Mouse (Mus musculus) heart, postnatal 0 days (tissue): ENCODE data around the gene Bmp10. TPM values are rescaled to one million over a fixed set of nuclear protein-coding genes. Genes with fewer than 3 reads are reported as not detected.
"Not testable (repeated sequence)": the region's sequence is repeated elsewhere in the genome, so short reads cannot be mapped to it uniquely, and the experiment has no call there.

Experiments used
- ATAC-seq: fragments of 200-750 bp; cut with Nextera tagmentation; 2 replicates; pipeline ENCODE4 v1.8.0; 2017; ENCODE audit warnings: low read depth, moderate number of reproducible peaks, moderate library complexity; ENCODE audit not compliant: insufficient read depth
- DNase-seq: peaks from one replicate; pipeline ENCODE4 v3.0.0-alpha.2; 2016; ENCODE audit warnings: low spot score
- H3K27ac ChIP-seq: fragments of 300-500 bp; sonication (generic); 2 replicates; pipeline ENCODE4 v1.5.1; 2014; ENCODE audit warnings: low read depth, mild to moderate bottlenecking
- H3K27me3 ChIP-seq: fragments of 300-500 bp; sonication (generic); 2 replicates; pipeline ENCODE4 v1.6.1; 2014; ENCODE audit warnings: low read length, mixed read lengths; ENCODE audit not compliant: control insufficient read depth, insufficient read depth
- H3K36me3 ChIP-seq: fragments of 300-500 bp; sonication (generic); replicated peaks from 2 replicates; pipeline ENCODE4 v1.6.1; 2014; ENCODE audit warnings: low read length, mixed read lengths; ENCODE audit not compliant: control insufficient read depth, insufficient read depth
- H3K4me1 ChIP-seq: fragments of 300-500 bp; sonication (generic); 2 replicates; pipeline ENCODE4 v1.6.1; 2014; ENCODE audit warnings: antibody characterized with exemption; ENCODE audit not compliant: control insufficient read depth, insufficient read depth
- H3K4me2 ChIP-seq: fragments of 300-500 bp; sonication (generic); 2 replicates; pipeline ENCODE4 v1.6.1; 2014; ENCODE audit warnings: low read depth, mild to moderate bottlenecking, low read length, moderate library complexity
- H3K4me3 ChIP-seq: fragments of 300-500 bp; sonication (generic); 2 replicates; pipeline ENCODE4 v1.5.1; 2014; ENCODE audit warnings: low read depth, low read length
- H3K9ac ChIP-seq: fragments of 300-500 bp; sonication (generic); replicated peaks from 2 replicates; pipeline ENCODE4 v1.6.1; 2014; ENCODE audit warnings: low read depth, low read length, mixed read lengths
- H3K9me3 ChIP-seq: fragments of 300-500 bp; sonication (generic); replicated peaks from 2 replicates; pipeline ENCODE4 v1.6.1; 2016; ENCODE audit warnings: low read length; ENCODE audit not compliant: control insufficient read depth
- CTCF ChIP-seq: IDR thresholded peaks from 2 replicates; pipeline ENCODE4 v1.5.1; 2016; ENCODE audit warnings: antibody characterized with exemption, control low read depth, low read depth
- EP300 ChIP-seq: IDR thresholded peaks from 2 replicates; pipeline ENCODE4 v1.6.1; 2016; ENCODE audit warnings: antibody characterized with exemption, low read depth
- WGBS: fragments of 180-500 bp; shearing (Covaris S2); extraction: QIAGEN DNeasy Blood & Tissue Kit; methylation state at CpG from one replicate; pipeline ENCODE4 v1.1.7; 2014; 5-methylcytosine and 5-hydroxymethylcytosine counted together
- polyA plus RNA-seq: library from polyadenylated mRNA; unstranded; fragments of >200 nt; fragmentation: Nextera tagmentation; extraction: Ambion mirVana; gene quantifications from 2 replicates; pipeline ENCODE4 v1.2.1, GENCODE M21; 2015
- total RNA-seq: library from RNA; depleted of rRNA; stranded (reverse); fragments of >200 nt; gene quantifications from 2 replicates; pipeline ENCODE4 v1.2.3, GENCODE M21; 2014; ENCODE audit warnings: low replicate concordance

Gene Bmp10
- total and polyA plus RNA-seq, 2 experiments from 2014 or later, result 6.0 to 30.0 TPM

DNA sequence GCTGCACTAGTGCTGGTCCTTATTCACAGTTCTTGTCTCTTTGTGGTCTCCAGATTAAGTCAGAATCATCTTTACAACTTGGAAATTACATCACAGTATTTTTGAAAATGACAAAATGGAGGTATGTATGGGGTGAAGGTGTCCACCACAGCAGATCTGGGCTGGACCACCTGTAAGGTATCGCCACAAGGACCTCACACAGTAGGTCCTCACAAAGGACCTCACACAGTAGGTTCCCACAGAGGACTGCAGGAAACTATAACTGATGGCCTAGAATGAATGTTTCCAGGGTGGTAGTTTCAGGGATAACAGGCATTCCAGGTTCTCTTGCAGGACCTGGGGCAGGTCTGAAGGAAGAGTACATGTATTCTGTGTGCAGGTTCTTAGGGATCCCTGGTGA, 38.6 kb downstream of the Bmp10 start:
- no peak for TF ChIP-seq EP300
- no peak for TF ChIP-seq CTCF
- no peak overlapping the region for H3K27ac ChIP-seq
- no peaks in the 10 kb centered on the region for H3K4me1 ChIP-seq
- DNase-seq (no peak), ATAC-seq (no peak)
- H3K9me3 ChIP-seq, result no peaks in the 10 kb centered on the region
- no peak overlapping the region for H3K4me3 ChIP-seq
- H3K4me2 ChIP-seq, result no peak overlapping the region
- H3K9ac ChIP-seq, result no peak overlapping the region
- WGBS, result 93% methylated on average over 1 of the region's 1 CpGs
- H3K27me3 ChIP-seq, result peaks cover 63% of the 10 kb centered on the region
- 0 out of 2 replicates have a peak, but pooled peaks cover 4% of the 10 kb centered on the region for H3K36me3 ChIP-seq

DNA sequence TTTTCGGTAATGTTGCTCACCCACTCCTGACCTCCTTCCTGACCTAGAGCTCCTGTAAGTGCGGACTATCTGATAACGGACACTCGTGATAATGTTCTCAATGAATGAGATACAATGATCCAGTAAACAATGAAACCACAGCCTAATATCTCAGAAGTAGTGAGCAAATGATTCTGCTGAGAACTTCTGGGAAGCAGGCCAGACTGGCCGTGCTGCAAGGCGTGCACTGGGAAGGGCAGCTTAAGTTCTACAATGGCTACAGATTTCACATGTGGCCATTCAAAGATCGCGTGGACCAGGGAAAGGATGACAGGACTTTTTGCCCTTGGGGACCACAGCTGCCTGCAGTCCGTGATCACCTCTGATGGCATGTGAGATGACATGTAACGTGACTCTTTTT, 39.6 kb downstream of the Bmp10 start:
- no peak for DNase-seq
- no peaks in the 10 kb centered on the region for H3K4me1 ChIP-seq
- no peak overlapping the region for H3K4me2 ChIP-seq
- no peak overlapping the region for H3K9ac ChIP-seq
- 30% methylated on average over 10 of the region's 10 CpGs for WGBS
- ATAC-seq, result no peak
- no peak overlapping the region for H3K4me3 ChIP-seq
- TF ChIP-seq CTCF (no peak), EP300 (no peak)
- H3K9me3 ChIP-seq, result no peaks in the 10 kb centered on the region
- H3K27me3 ChIP-seq, result peaks cover 61% of the 10 kb centered on the region
- H3K27ac ChIP-seq, result no peak overlapping the region
- 0 out of 2 replicates have a peak, but pooled peaks cover 4% of the 10 kb centered on the region for H3K36me3 ChIP-seq

DNA sequence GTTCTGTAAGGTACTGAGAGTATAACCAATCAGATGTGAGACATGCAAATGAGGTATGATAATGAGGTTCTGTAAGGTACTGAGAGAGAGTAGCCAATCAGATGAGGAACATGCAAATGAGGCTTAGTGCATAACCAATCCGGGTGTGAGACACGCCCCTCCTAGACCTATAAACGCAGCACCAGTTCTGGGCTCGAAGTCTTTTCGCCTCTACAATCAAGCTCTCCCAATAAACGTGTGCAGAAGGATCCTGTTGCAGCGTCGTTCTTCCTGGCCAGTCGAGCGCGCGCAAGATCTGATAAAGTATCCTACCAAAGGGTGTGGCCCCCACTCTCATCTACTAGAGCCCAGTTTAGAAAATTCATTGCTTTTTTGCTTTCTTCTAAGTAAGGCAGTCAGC, 41.3 kb downstream of the Bmp10 start:
- H3K9ac ChIP-seq, H3K9me3 ChIP-seq, DNase-seq, H3K4me3 ChIP-seq, ATAC-seq, H3K36me3 ChIP-seq, H3K4me2 ChIP-seq, H3K4me1 ChIP-seq, H3K27ac ChIP-seq: not testable (repeated sequence)
- WGBS, result 92% methylated on average over 12 of the region's 12 CpGs
- peaks cover 54% of the 10 kb centered on the region for H3K27me3 ChIP-seq

DNA sequence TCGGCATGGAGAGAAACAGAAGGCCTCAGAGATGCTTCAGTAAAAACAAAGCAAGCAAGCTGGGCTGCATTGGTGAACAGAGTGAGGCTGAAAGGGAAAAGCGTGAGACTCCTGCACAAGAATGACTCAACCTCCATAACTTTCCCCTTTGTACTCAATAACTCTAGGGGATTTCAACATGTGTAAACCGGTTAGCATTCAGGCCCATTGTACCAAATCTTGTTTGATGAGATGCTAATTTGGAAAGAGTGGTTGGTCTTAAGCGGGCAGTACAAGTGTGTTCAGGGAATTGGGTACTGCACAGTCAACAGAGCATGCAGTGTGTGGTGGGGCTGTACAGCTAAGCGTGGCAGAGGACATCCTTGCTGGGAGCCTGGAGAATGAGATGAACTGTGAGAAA, 46.4 kb downstream of the Bmp10 start:
- Histone ChIP-seq H3K27ac (no peak overlapping the region), H3K27me3 (peaks cover 54% of the 10 kb centered on the region), H3K9me3 (no peaks in the 10 kb centered on the region), H3K4me3 (no peak overlapping the region), H3K9ac (no peak overlapping the region), H3K4me1 (no peaks in the 10 kb centered on the region), H3K36me3 (0 out of 2 replicates have a peak, but pooled peaks cover 4% of the 10 kb centered on the region), H3K4me2 (no peak overlapping the region)
- DNase-seq (no peak), ATAC-seq (no peak)
- 85% methylated on average over 5 of the region's 5 CpGs for WGBS
- TF ChIP-seq CTCF (no peak), EP300 (no peak)

DNA sequence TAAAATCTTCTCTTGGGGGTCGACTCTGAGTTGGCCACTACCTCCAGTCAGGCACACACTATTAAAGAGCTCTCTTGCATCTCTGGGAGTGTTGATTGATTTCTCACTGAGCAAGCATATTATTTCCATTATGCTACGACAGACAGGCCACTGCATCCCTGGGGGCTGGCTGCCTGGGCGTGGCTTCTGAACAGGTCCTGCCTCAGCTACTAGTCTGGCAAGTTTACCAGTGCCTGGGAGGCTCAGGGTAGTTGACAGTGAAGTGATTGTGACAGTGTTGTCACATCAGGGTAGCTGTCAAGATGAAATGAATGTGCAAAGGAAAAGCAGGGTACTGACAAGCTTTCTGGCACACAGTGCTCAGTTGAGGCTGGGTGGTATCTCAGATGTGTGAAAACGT, 50.1 kb downstream of the Bmp10 start:
- WGBS, result 41% methylated on average over 4 of the region's 4 CpGs

DNA sequence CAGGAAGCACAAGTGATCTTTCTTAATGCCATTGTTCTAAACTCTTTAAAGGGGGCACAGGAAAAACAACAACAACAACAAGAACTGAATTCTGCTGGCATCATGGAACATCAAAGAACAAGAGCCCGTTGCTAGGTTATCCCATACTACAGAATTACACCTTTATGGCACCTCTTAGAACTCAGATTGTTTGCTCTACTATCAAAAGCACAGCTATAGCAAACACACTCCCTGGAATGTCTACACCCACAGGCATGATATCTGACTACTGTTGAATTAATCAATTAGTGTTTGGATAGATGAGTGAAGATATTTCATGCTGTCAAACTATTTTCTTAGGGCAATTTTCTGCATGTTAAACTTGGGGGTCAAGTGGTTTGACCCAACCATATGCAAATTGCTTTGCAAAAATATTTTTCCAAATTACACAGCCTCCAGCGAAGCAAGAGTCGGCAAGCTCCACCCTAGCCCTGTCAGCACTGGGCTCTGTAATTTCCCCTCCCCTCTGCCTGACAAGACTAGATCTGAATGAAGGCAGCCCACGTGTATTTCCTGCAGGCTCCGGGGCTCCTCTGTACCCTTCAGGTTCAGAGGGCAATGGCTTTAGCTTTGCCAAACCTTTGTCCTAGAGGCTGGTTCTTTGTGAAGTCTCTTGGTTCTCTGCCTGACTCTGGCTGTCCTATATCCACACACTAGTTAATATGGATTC, 50.7 kb downstream of the Bmp10 start:
- no peak overlapping the region for H3K27ac ChIP-seq
- H3K9ac ChIP-seq, result no peak overlapping the region
- H3K36me3 ChIP-seq, result peaks cover 4% of the 10 kb centered on the region; the same call in 1 of the 2 replicates
- H3K4me1 ChIP-seq, result no peaks in the 10 kb centered on the region
- H3K4me3 ChIP-seq, result no peak overlapping the region
- H3K4me2 ChIP-seq, result no peak overlapping the region
- H3K27me3 ChIP-seq, result peaks cover 46% of the 10 kb centered on the region
- TF ChIP-seq EP300 (no peak), CTCF (no peak)
- no peaks in the 10 kb centered on the region for H3K9me3 ChIP-seq
- WGBS, result 27% methylated on average over 5 of the region's 5 CpGs
- ATAC-seq (no peak), DNase-seq (no peak)

More for the DNA sequence above, 50.1 kb downstream of the Bmp10 start:
- H3K36me3 ChIP-seq, result peaks cover 4% of the 10 kb centered on the region; the same call in 1 of the 2 replicates
- DNase-seq (no peak), ATAC-seq (no peak)
- no peak overlapping the region for H3K9ac ChIP-seq
- no peak for TF ChIP-seq EP300
- no peak for TF ChIP-seq CTCF
- no peaks in the 10 kb centered on the region for H3K9me3 ChIP-seq
- no peak overlapping the region for H3K4me2 ChIP-seq
- no peak overlapping the region for H3K4me3 ChIP-seq
- peaks cover 47% of the 10 kb centered on the region for H3K27me3 ChIP-seq
- no peak overlapping the region for H3K27ac ChIP-seq
- H3K4me1 ChIP-seq, result no peaks in the 10 kb centered on the region
